Mouse (Mus musculus) pancreas, adult 10 weeks (tissue): ENCODE data around the gene Armc10. TPM values are rescaled to one million over a fixed set of nuclear protein-coding genes. Genes with fewer than 3 reads are reported as not detected.

Experiments used
- polyA plus RNA-seq: library from polyadenylated mRNA; stranded (reverse); fragments of 350-450 nt; fragmentation: Illumina TruSeq; extraction: RNeasy Lipid Tissue Mini Kit (QIAGEN cat#74804); gene quantifications from one replicate; pipeline ENCODE4 v1.2.3, GENCODE M21; 2015; ENCODE audit warnings: low read depth, low replicate concordance; ENCODE audit not compliant: insufficient read depth

Gene Armc10
- 6.8 TPM for polyA plus RNA-seq

GRCm38 (mm10) chr5:21645439-21646132 lies at the start of gene Armc10, which contains the start of gene Fbxl13:
Gene Armc10 (plus strand): TSS chr5:21645813.
Gene Fbxl13 (minus strand): TSS chr5:21645634.

GRCm38 (mm10) chr5:21701351-21702008 lies 55.9 kb downstream of the Armc10 start, which contains the start of gene Napepld:
Gene Napepld (minus strand): TSS chr5:21701396.

Other genes with a start within 250 kb of the Armc10 start
- 1.1 TPM for gene Ccdc146, start 221.1 kb upstream of the Armc10 start, polyA plus RNA-seq
- 1.6 TPM for gene Fam185a, start 220.9 kb upstream of the Armc10 start, polyA plus RNA-seq
- gene Lrrc17, start 102.3 kb upstream of the Armc10 start, polyA plus RNA-seq: 1.6 TPM
- not detected for gene Fbxl13, start 179 bp upstream of the Armc10 start, polyA plus RNA-seq
- gene Napepld, start 55.6 kb downstream of the Armc10 start, polyA plus RNA-seq: 1.5 TPM
- 25.9 TPM for gene Pmpcb, start 91.3 kb downstream of the Armc10 start, polyA plus RNA-seq
- 6.2 TPM for gene Dnajc2, start 139.4 kb downstream of the Armc10 start, polyA plus RNA-seq
- 19.3 TPM for gene Psmc2, start 139.5 kb downstream of the Armc10 start, polyA plus RNA-seq
- gene Slc26a5, start 219.8 kb downstream of the Armc10 start, polyA plus RNA-seq: not detected